Mouse (Mus musculus) liver, adult 2 months (tissue): ENCODE measurements at regions not wholly inside any gene's neighbourhood (a gene's known extent, or its start where the extent isn't known, plus 50 kb on each side); places are given as distances from the start of the nearest gene placed in this dataset.

Experiments
- DNase-seq: peaks from one replicate; pipeline ENCODE4 v3.0.0-alpha.2; 2011; ENCODE audit warnings: low read depth, low spot score; ENCODE audit errors: extremely low read depth
- H3K27ac ChIP-seq: fragments of 200-500 bp; replicated peaks from 2 replicates; pipeline ENCODE4 v1.5.1; 2012; ENCODE audit warnings: low read depth, mild to moderate bottlenecking, control low read depth, inconsistent platforms, low read length; ENCODE audit not compliant: insufficient read depth
- H3K27me3 ChIP-seq: fragments of 200-500 bp; 2 replicates; pipeline ENCODE4 v1.6.1; 2012; ENCODE audit warnings: mild to moderate bottlenecking, moderate library complexity, low read length, inconsistent platforms; ENCODE audit not compliant: control insufficient read depth, insufficient read depth
- H3K36me3 ChIP-seq: fragments of 200-500 bp; 2 replicates; pipeline ENCODE4 v1.6.1; 2012; ENCODE audit warnings: low read length, inconsistent platforms; ENCODE audit not compliant: control insufficient read depth, insufficient read depth
- H3K4me1 ChIP-seq: fragments of 200-500 bp; 2 replicates; pipeline ENCODE4 v1.6.1; 2011; ENCODE audit warnings: low read length; ENCODE audit not compliant: control insufficient read depth, insufficient read depth
- H3K4me3 ChIP-seq: fragments of 200-500 bp; 2 replicates; pipeline ENCODE4 v1.5.1; 2011; ENCODE audit warnings: low read depth, mild to moderate bottlenecking, control low read depth, low read length, moderate library complexity; ENCODE audit not compliant: insufficient read depth
- H3K79me2 ChIP-seq: fragments of 200-500 bp; 2 replicates; pipeline ENCODE4 v1.6.1; 2012; ENCODE audit warnings: inconsistent platforms, mild to moderate bottlenecking, low read length, moderate library complexity; ENCODE audit not compliant: control insufficient read depth, insufficient read depth
- H3K9ac ChIP-seq: fragments of 200-500 bp; 2 replicates; pipeline ENCODE4 v1.6.1; 2012; ENCODE audit warnings: low read depth, mild to moderate bottlenecking, control low read depth, inconsistent platforms, low read length
- CTCF ChIP-seq: fragments of 200-500 bp; IDR thresholded peaks from 2 replicates; pipeline ENCODE4 v1.5.1; 2011; ENCODE audit warnings: low read depth, low read length, control low read depth
- POLR2A ChIP-seq: fragments of 200-500 bp; IDR thresholded peaks from 2 replicates; pipeline ENCODE4 v1.6.1; 2011; ENCODE audit warnings: low read length, control low read depth; ENCODE audit not compliant: insufficient read depth; ENCODE audit errors: extremely low read depth
- WGBS: fragments of 180-500 bp; shearing (Covaris S2); methylation state at CpG from one replicate; pipeline ENCODE4 v1.1.7; 2018; 5-methylcytosine and 5-hydroxymethylcytosine counted together

DNA sequence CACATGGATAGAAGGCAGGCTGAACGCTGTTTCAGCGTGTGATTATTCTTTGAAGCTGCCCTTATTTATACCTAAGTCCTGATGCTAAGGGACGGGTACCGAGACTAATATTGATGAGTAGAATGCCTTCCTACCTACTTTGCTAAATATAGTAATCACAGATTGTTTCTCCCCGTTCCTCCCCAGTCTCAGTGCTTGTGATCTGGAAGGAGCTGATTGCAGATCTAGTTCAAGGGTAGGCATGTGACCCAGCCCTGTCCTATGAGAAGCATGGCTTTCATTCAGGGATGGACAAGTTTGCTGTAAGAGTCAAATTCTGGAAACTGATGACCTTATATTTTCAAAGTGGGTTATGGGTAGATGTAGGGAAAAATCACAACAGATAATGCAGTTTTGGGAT lies 67.7 kb upstream of the Eif4g2 start:
- TF ChIP-seq CTCF, result no peak
- TF ChIP-seq POLR2A, result no peak
- no peaks in the 10 kb centered on the region for H3K27me3 ChIP-seq
- H3K4me3 ChIP-seq, result no peak overlapping the region
- H3K36me3 ChIP-seq, result no peaks in the 10 kb centered on the region
- no peaks in the 10 kb centered on the region for H3K4me1 ChIP-seq
- no peak overlapping the region for H3K9ac ChIP-seq
- 89% methylated on average over 5 of the region's 5 CpGs for WGBS
- H3K79me2 ChIP-seq, result no peaks in the 10 kb centered on the region
- DNase-seq, result no peak
- H3K27ac ChIP-seq, result no peak overlapping the region

- 88% methylated on average over 5 of the region's 5 CpGs for WGBS
- DNase-seq, result no peak
Measured at GRCm38 (mm10) chr7:111150115-111150514, 67.3 kb upstream of the Eif4g2 start.

DNA sequence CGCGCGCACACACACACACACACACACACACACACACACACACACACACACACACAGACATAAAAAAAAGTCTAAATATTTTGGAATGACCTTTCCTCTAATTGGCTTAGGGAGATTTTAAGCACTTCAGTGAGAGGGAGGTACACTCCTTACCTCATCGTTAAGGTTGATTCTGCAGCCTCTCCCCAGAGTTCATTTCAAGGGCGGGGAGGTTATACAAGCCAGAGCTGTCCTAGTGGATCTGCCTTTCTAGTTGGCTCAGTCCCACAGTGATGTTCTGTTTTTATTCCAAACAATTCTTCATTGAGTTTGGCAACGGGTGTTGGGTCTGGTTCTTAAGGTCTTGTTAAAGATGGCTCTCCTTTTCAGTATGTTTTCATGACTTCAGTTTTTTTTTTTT lies 64.8 kb upstream of the Eif4g2 start:
- no peaks in the 10 kb centered on the region for H3K79me2 ChIP-seq
- no peaks in the 10 kb centered on the region for H3K27me3 ChIP-seq
- H3K9ac ChIP-seq, result no peak overlapping the region
- no peak for DNase-seq
- no peaks in the 10 kb centered on the region for H3K4me1 ChIP-seq
- no peak overlapping the region for H3K27ac ChIP-seq
- TF ChIP-seq POLR2A (no peak), CTCF (no peak)
- H3K4me3 ChIP-seq, result no peak overlapping the region
- no peaks in the 10 kb centered on the region for H3K36me3 ChIP-seq
- WGBS, result 89% methylated on average over 6 of the region's 6 CpGs

More at GRCm38 (mm10) chr7:111150115-111150514, 67.3 kb upstream of the Eif4g2 start:
- Histone ChIP-seq H3K36me3 (no peaks in the 10 kb centered on the region), H3K4me3 (no peak overlapping the region), H3K79me2 (no peaks in the 10 kb centered on the region), H3K4me1 (no peaks in the 10 kb centered on the region), H3K27me3 (no peaks in the 10 kb centered on the region), H3K9ac (no peak overlapping the region), H3K27ac (no peak overlapping the region)
- no peak for TF ChIP-seq CTCF
- TF ChIP-seq POLR2A, result no peak

- TF ChIP-seq POLR2A, result no peak
- TF ChIP-seq CTCF, result no peak
- Histone ChIP-seq H3K27ac (no peak overlapping the region), H3K27me3 (no peaks in the 10 kb centered on the region), H3K9ac (no peak overlapping the region), H3K36me3 (no peaks in the 10 kb centered on the region), H3K4me1 (no peaks in the 10 kb centered on the region), H3K4me3 (no peak overlapping the region), H3K79me2 (no peaks in the 10 kb centered on the region)
- WGBS, result 84% methylated on average over 4 of the region's 4 CpGs
- DNase-seq, result no peak
Measured at GRCm38 (mm10) chr7:111146670-111147069, 63.8 kb upstream of the Eif4g2 start.

GRCm38 (mm10) chr7:111144216-111144615 lies 61.4 kb upstream of the Eif4g2 start:
- no peak overlapping the region for H3K9ac ChIP-seq
- WGBS, result 76% methylated on average over 3 of the region's 3 CpGs
- no peak overlapping the region for H3K4me3 ChIP-seq
- no peak for DNase-seq
- no peak overlapping the region for H3K27ac ChIP-seq
- no peaks in the 10 kb centered on the region for H3K27me3 ChIP-seq
- H3K36me3 ChIP-seq, result no peaks in the 10 kb centered on the region
- H3K4me1 ChIP-seq, result no peaks in the 10 kb centered on the region
- TF ChIP-seq CTCF (no peak), POLR2A (no peak)
- H3K79me2 ChIP-seq, result no peaks in the 10 kb centered on the region

GRCm38 (mm10) chr7:111141285-111141965 lies 58.6 kb upstream of the Eif4g2 start:
- TF ChIP-seq POLR2A (no peak), CTCF (no peak)
- no peak overlapping the region for H3K27ac ChIP-seq
- 83% methylated on average over 7 of the region's 7 CpGs for WGBS
- no peak overlapping the region for H3K9ac ChIP-seq
- H3K4me1 ChIP-seq, result no peaks in the 10 kb centered on the region
- H3K4me3 ChIP-seq, result no peak overlapping the region
- no peak for DNase-seq
- no peaks in the 10 kb centered on the region for H3K27me3 ChIP-seq
- H3K36me3 ChIP-seq, result no peaks in the 10 kb centered on the region
- no peaks in the 10 kb centered on the region for H3K79me2 ChIP-seq
